ENCODE assay signal across 9 mouse cellular contexts in the genomic region with DNA sequence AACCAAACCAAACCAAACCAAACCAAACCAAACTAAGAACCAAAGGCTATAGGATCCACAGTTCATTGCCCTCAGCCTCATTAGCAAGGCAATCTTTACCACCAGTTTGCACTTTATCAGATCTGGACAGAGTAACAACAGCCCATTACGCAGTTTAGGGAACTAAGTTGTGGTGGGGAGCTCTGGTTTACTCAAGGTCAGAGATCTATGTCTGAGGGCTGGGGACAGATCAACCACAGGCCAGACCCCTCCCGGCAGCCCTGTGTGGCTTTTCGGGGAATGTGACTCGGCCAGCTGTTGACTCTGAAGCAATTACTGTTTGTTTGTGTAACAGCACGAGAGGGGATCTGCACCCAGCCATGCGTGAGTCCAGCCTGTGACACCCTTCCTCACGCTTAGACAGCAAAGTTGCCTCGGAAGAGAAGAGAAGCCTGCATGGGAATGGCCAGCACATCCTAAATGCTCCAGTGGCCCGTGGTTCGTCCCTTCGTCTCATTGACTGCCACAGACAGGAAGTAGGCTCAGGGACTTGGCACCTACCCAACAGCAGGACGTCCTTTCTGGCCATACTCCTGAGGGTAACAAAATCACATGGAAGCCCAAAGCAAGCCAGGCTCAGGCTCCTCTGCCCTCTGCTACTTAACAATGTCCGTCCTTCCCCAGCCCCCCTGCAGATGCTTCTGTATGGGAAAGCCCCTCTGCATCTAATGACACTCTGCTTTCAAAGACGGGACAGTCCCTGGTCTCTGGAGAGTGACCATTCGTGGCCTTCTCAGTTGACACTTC. TPM values are rescaled to one million over a fixed set of nuclear protein-coding genes. Genes with fewer than 3 reads are reported as not detected.
DNase-seq lines count a peak whose midpoint lies in the region; ATAC-seq and TF ChIP-seq lines count a peak whose summit lies in the region.
"Had no signal": no experiment of that assay in that cellular context is flagged by ENCODE, and none has a peak within 500 bp of the region (broad histone marks: within the 10 kb centered on the region; RNA-seq: fewer than 3 reads in every experiment).

No protein-coding gene starts in this region.

- H3K4me2 ChIP-seq in lung, embryonic 14.5 days, result no peak overlapping the region
- H3K4me2 ChIP-seq: midbrain, embryonic 12.5 days had no signal

- 5% methylated on average over 15 of the region's 15 CpGs for WGBS in bone marrow, adult 2 months
- 24% methylated on average over 15 of the region's 15 CpGs for WGBS in lung, embryonic 14.5 days

- intact Hi-C loops in left cerebral cortex, postnatal 14 days (cut with DNase I), result no loop called here
- intact Hi-C loops in left cerebral cortex, postnatal 36 days (cut with DNase I), result no loop called here

- ATAC-seq in lung, embryonic 14.5 days (ENCODE audit: insufficient read depth), result peak; percentile 57

- H3K4me1 ChIP-seq in bone marrow, adult 2 months (ENCODE audit: control insufficient read depth, insufficient read depth, low read length), result peaks cover 13% of the 10 kb centered on the region
- H3K4me1 ChIP-seq in lung, embryonic 14.5 days (ENCODE audit: insufficient read depth), result peaks cover 14% of the 10 kb centered on the region
- H3K4me1 ChIP-seq: midbrain, embryonic 12.5 days had no signal

- peak overlapping the region; percentile 48 for H3K27ac ChIP-seq in bone marrow, adult 2 months (ENCODE audit: control insufficient read depth, insufficient read depth, low read depth, low read length, poor library complexity)
- peak overlapping the region; percentile 27 for H3K27ac ChIP-seq in lung, embryonic 14.5 days (ENCODE audit: low read depth)
- H3K27ac ChIP-seq: midbrain, embryonic 12.5 days had no signal

- TF ChIP-seq POLR2A in bone marrow, adult 2 months (IDR thresholded peaks at IDR 0.05; ENCODE audit: borderline replicate concordance, control insufficient read depth, low read depth, low read length), result no peak

- H3K4me3 ChIP-seq in bone marrow, adult 2 months (replicated peaks; ENCODE audit: control insufficient read depth, low read depth, low read length), result no peak overlapping the region
- H3K4me3 ChIP-seq in lung, embryonic 14.5 days (ENCODE audit: low read depth, low read length), result no peak overlapping the region
- H3K4me3 ChIP-seq: midbrain, embryonic 12.5 days had no signal

- H3K27me3 ChIP-seq in lung, embryonic 14.5 days (ENCODE audit: insufficient read depth, low read length), result no peaks in the 10 kb centered on the region
- H3K27me3 ChIP-seq: midbrain, embryonic 12.5 days had no signal

- peaks cover 74% of the 10 kb centered on the region for H3K36me3 ChIP-seq in lung, embryonic 14.5 days (ENCODE audit: insufficient read depth)

- H3K9me3 ChIP-seq in lung, embryonic 14.5 days (ENCODE audit: low read depth, low read length), result no peaks in the 10 kb centered on the region
- H3K9me3 ChIP-seq: midbrain, embryonic 12.5 days had no signal

- TF ChIP-seq CTCF in bone marrow, adult 2 months (IDR thresholded peaks at IDR 0.05; ENCODE audit: control insufficient read depth, insufficient read depth, low read length), result no peak
- TF ChIP-seq CTCF in lung, embryonic 14.5 days (IDR thresholded peaks at IDR 0.05; ENCODE audit: low read depth), result no peak

- peak; percentile 55 to 58 for DNase-seq in left cerebral cortex, postnatal 14 days (ENCODE audit: low spot score in 2 of 2)
- no peak for DNase-seq in left cerebral cortex, postnatal 36 days (ENCODE audit: low spot score in 2 of 2)
- DNase-seq in kidney, adult 11 months, result peak; percentile 61
- DNase-seq in lung, embryonic 14.5 days, result peak; percentile 88
- peak; percentile 80 for DNase-seq in yolk sac, embryonic 10.5 days (ENCODE audit: low spot score)
- DNase-seq in thymus, postnatal 0 days (ENCODE audit: low spot score), result no peak
- DNase-seq in right cerebral cortex, adult 18-20 months, result no peak

- H3K9ac ChIP-seq in lung, embryonic 14.5 days, result no peak overlapping the region
- H3K9ac ChIP-seq: midbrain, embryonic 12.5 days had no signal

RNA-seq across cellular contexts. Expression of gene Lrp1, which starts 16.3 kb away (rescaled TPM):
- total RNA-seq in left cerebral cortex, postnatal 14 days (2021), result 100 to 1,000 TPM; 285 to 305 TPM
- total RNA-seq in left cerebral cortex, postnatal 36 days (2021), result 100 to 1,000 TPM; 285 to 320 TPM
- 23.5 and 48.3 TPM in 2 replicates for polyA plus RNA-seq in bone marrow, adult 2 months (2011; ENCODE audit: insufficient read depth, insufficient read length, low replicate concordance, missing spikeins)
- polyA plus RNA-seq in lung, embryonic 14.5 days (2014; fragmentation: Nextera tagmentation; extraction: Ambion mirVana), result 68.7 and 73.0 TPM in 2 replicates
- polyA plus RNA-seq in thymus, postnatal 0 days (2015; fragmentation: Nextera tagmentation; extraction: Ambion mirVana), result 8.0 and 8.6 TPM in 2 replicates

RNA-seq across cellular contexts. Expression of gene Stat6, which starts 38.1 kb away (rescaled TPM):
- 1 to 10 TPM; 8.6 to 10.0 TPM for total RNA-seq in left cerebral cortex, postnatal 14 days (2021)
- 10 to 100 TPM in 1 of 2 experiments, 1 to 10 TPM in 1; 9.0 to 12.7 TPM for total RNA-seq in left cerebral cortex, postnatal 36 days (2021)
- polyA plus RNA-seq in bone marrow, adult 2 months (2011; ENCODE audit: insufficient read depth, insufficient read length, low replicate concordance, missing spikeins), result 31.6 and 60.1 TPM in 2 replicates
- 27.8 and 28.1 TPM in 2 replicates for polyA plus RNA-seq in lung, embryonic 14.5 days (2014; fragmentation: Nextera tagmentation; extraction: Ambion mirVana)
- 38.4 and 47.9 TPM in 2 replicates for polyA plus RNA-seq in thymus, postnatal 0 days (2015; fragmentation: Nextera tagmentation; extraction: Ambion mirVana)

Comparison
In these comparisons a context has a peak if more than half of its experiments do, and no peak if none do; other contexts are left out.
1. DNase-seq: peak in left cerebral cortex, postnatal 14 days (2 of 2), kidney, adult 11 months (single experiment), lung, embryonic 14.5 days (single experiment) and yolk sac, embryonic 10.5 days (single experiment); none in left cerebral cortex, postnatal 36 days (0 of 2), thymus, postnatal 0 days (single experiment) and right cerebral cortex, adult 18-20 months (single experiment).